Mouse (Mus musculus) heart, adult 2 months (tissue): ENCODE data around the gene Zfp846.

ENCODE experiments used
- CTCF ChIP-seq: fragments of 200-600 bp; IDR thresholded peaks from 2 replicates; pipeline ENCODE4 v1.8.1; 2022; ENCODE audit warnings: antibody characterized with exemption, mild to moderate bottlenecking, moderate library complexity
- POLR2A ChIP-seq: fragments of 200-500 bp; IDR thresholded peaks from 2 replicates; pipeline ENCODE4 v1.6.1; 2011; ENCODE audit warnings: mild to moderate bottlenecking, low read depth, low read length, control low read depth; ENCODE audit not compliant: insufficient read depth

- TF ChIP-seq CTCF = no peak
- TF ChIP-seq POLR2A = no peak
These were observed 20.2 kb downstream of the Zfp846 start for GRCm38 (mm10) chr9:20601270-20601669.
